Mouse (Mus musculus): Measurements from ENCODE around the gene S100z. TPM values are rescaled to one million over a fixed set of nuclear protein-coding genes. Genes with fewer than 3 reads are reported as not detected.

The S100z gene
- total and polyA plus RNA-seq, 3 experiments, result not detected

- Histone ChIP-seq H3K79me2 (ENCODE audit: control insufficient read depth, insufficient read depth, low read length, poor library complexity) (no peaks in the 10 kb centered on the region), H3K27me3 (ENCODE audit: control insufficient read depth in 1 of 2, insufficient read depth in 2 of 2, low read length in 2 of 2) (no peaks in the 10 kb centered on the region), H3K4me3 (ENCODE audit: control insufficient read depth in 1 of 2, insufficient read depth in 1 of 2, low read depth in 2 of 2, low read length in 2 of 2) (peak overlapping the region in 1 of 2 experiments; percentile 15; a peak in 2 of 4 replicates), H3K9ac (ENCODE audit: control insufficient read depth, low read depth, low read length, poor library complexity, severe bottlenecking) (no peak overlapping the region), H3K27ac (ENCODE audit: control insufficient read depth, low read depth, low read length) (peak overlapping the region; percentile 73; the same call in 1 of the 2 replicates), H3K9me3 (replicated peaks; ENCODE audit: insufficient read depth, low read length) (no peaks in the 10 kb centered on the region), H3K4me1 (ENCODE audit: control insufficient read depth in 1 of 2, insufficient read depth in 2 of 2, low read length in 2 of 2) (peaks cover 18 to 30% of the 10 kb centered on the region in 2 experiments), H3K36me3 (ENCODE audit: control insufficient read depth in 1 of 2, insufficient read depth in 2 of 2, low read length in 2 of 2) (peaks cover 0 to 17% of the 10 kb centered on the region in 2 experiments; a peak in 2 of 4 replicates)
- DNase-seq (ENCODE audit: low read depth, low spot score), result peak; percentile 56
- TF ChIP-seq USF2 (IDR thresholded peaks at IDR 0.05; ENCODE audit: borderline replicate concordance in 1 of 2, insufficient read depth in 1 of 2, low read depth in 1 of 2, low read length in 2 of 2) (no peak), E2F4 (IDR thresholded peaks at IDR 0.05; ENCODE audit: borderline replicate concordance, low read depth, low read length) (no peak), KAT2A (conservative IDR thresholded peaks at IDR 0.05; ENCODE audit: low read depth, low read length) (no peak), POLR2A (IDR thresholded peaks at IDR 0.05; ENCODE audit: control insufficient read depth in 1 of 2, insufficient read depth in 1 of 2, low read depth in 1 of 2, low read length in 2 of 2, poor library complexity in 1 of 2) (no peak), ZNF384 (IDR thresholded peaks at IDR 0.05; ENCODE audit: low read depth, low read length) (peak; percentile 45; the same call in 1 of the 2 replicates), MEF2A (IDR thresholded peaks at IDR 0.05; ENCODE audit: extremely low read depth, insufficient replicate concordance, low read depth, low read length, poor library complexity, severe bottlenecking) (0 out of 2 replicates have a peak, but pooled peaks have one; percentile 52), CHD2 (IDR thresholded peaks at IDR 0.05; ENCODE audit: low read length) (no peak), TBP (IDR thresholded peaks at IDR 0.05; ENCODE audit: low read depth, low read length) (no peak), POLR2AphosphoS5 (IDR thresholded peaks at IDR 0.05; ENCODE audit: borderline replicate concordance, low read depth, low read length) (no peak), BHLHE40 (IDR thresholded peaks at IDR 0.05; ENCODE audit: borderline replicate concordance, low read depth, low read length) (peak; percentile 48; the same call in 1 of the 2 replicates), NRF1 (IDR thresholded peaks at IDR 0.05; ENCODE audit: insufficient read depth, low read depth, low read length, poor library complexity, severe bottlenecking) (no peak), GATA1 (IDR thresholded peaks at IDR 0.05; ENCODE audit: low read depth, low read length) (peak; percentile 53; the same call in 1 of the 2 replicates), CTCF (IDR thresholded peaks at IDR 0.05 in 2 of 3, conservative IDR thresholded peaks at IDR 0.05 in 1 of 3; ENCODE audit: control insufficient read depth in 1 of 3, insufficient read depth in 1 of 3, low read depth in 2 of 3, low read length in 3 of 3, poor library complexity in 1 of 3, severe bottlenecking in 1 of 3) (no peak), GABPA (IDR thresholded peaks at IDR 0.05; ENCODE audit: low read depth, low read length) (no peak), RCOR1 (IDR thresholded peaks at IDR 0.05; ENCODE audit: low read depth, low read length) (peak; percentile 68), ETS1 (IDR thresholded peaks at IDR 0.05; ENCODE audit: low read depth, low read length) (peak; percentile 70; the same call in 1 of the 2 replicates), POLR2AphosphoS2 (IDR thresholded peaks at IDR 0.05; ENCODE audit: low read length) (no peak), MAX (IDR thresholded peaks at IDR 0.05; ENCODE audit: low read length) (no peak), MYB (IDR thresholded peaks at IDR 0.05; ENCODE audit: low read depth, low read length) (peak; percentile 92), SIN3A (IDR thresholded peaks at IDR 0.05; ENCODE audit: low read length) (peak; percentile 69), EP300 (IDR thresholded peaks at IDR 0.05; ENCODE audit: low read depth in 1 of 2, low read length in 2 of 2) (peak; percentile 78 to 93), JUND (IDR thresholded peaks at IDR 0.05; ENCODE audit: low read depth, low read length) (no peak), USF1 (IDR thresholded peaks at IDR 0.05; ENCODE audit: low read depth, low read length) (no peak), MYC (IDR thresholded peaks at IDR 0.05; ENCODE audit: low read depth, low read length) (no peak), NELFE (IDR thresholded peaks at IDR 0.05; ENCODE audit: low read depth, low read length) (no peak), TCF12 (IDR thresholded peaks at IDR 0.05; ENCODE audit: low read depth, low read length) (peak; percentile 87), ZKSCAN1 (IDR thresholded peaks at IDR 0.05; ENCODE audit: low read depth, low read length) (no peak), ZMIZ1 (IDR thresholded peaks at IDR 0.05; ENCODE audit: low read depth, low read length) (no peak), MAZ (IDR thresholded peaks at IDR 0.05; ENCODE audit: low read depth, low read length) (no peak)
Measured at GRCm38 (mm10) chr13:95477173-95477572, 1.3 kb downstream of the S100z start.

Data from MEL (cell line).